Mouse (Mus musculus): Measurements from ENCODE around the gene Strip1.

The Strip1 gene

DNA sequence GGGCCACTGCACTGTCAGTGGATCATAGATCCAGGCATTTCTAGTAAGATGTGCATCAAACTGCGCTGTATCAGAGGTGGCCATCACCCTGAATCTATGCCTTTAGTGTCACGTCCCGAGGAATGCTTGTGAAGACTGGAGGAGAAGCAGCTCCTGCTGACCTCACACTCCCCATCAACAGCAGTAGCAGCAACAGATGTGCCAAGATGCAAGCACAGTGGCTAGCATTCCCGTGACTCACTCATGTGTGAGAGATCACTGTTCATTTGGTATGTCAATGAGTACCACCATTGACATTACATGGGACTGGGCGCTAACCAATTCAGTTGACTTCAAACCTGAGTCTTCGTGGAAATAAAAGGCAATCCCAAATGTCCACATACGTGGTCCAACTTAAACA is 3.9 kb downstream of the Strip1 start:
- DNase-seq (ENCODE audit: low read depth) = no peak

GRCm38 (mm10) chr3:107626751-107627150 is 4.7 kb downstream of the Strip1 start:
- DNase-seq (ENCODE audit: low read depth) = no peak

- no peak for DNase-seq (ENCODE audit: low read depth)
These were observed 6.0 kb downstream of the Strip1 start for GRCm38 (mm10) chr3:107625536-107625935.

DNA sequence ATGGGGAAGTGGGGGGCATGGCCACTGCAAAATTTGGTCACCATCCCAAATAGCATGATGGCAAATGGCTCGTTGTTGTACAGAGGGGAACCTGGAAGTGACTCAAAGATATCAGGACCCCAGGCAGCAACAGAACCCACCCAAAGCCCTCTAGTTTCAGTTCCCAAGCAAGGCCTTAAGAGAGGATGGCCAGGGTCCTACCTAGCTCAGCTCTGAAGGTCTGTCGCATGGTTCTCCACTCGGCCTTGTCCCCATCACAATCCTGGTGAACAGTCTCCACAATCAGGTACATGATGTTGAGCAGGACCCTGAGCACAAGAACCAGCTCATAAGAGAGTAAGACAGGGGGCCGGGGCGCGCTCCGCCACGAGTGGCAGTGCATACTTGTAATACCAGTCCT is 7.1 kb downstream of the Strip1 start:
- DNase-seq (ENCODE audit: low read depth) = no peak

GRCm38 (mm10) chr3:107622537-107622936 is 9.0 kb downstream of the Strip1 start:
- no peak for DNase-seq (ENCODE audit: low read depth)

GRCm38 (mm10) chr3:107621286-107622075 is 10.0 kb downstream of the Strip1 start:
- DNase-seq (ENCODE audit: low read depth) = no peak

DNA sequence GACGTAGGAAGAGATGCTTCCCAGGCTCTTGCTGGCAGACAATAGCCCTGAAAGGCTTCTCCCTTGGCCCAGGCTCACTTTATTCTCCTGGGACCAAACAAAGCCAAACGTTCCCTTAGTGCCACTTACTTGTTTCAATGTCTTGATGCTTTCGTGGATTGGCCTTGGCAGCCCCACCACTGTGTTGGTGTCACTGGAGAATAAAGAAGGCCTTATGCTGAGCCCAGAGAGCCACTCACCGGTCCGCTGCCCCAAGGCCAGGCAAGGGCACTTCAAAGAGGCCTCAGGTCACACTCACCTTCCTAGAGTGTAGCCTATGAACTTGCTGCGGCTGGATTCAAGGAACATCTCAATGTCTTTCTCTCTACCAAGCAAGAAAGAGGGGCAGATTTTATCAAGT is 11.6 kb downstream of the Strip1 start:
- no peak for DNase-seq (ENCODE audit: low read depth)

- DNase-seq (ENCODE audit: low read depth) = no peak
These were observed 13.7 kb downstream of the Strip1 start for GRCm38 (mm10) chr3:107617800-107618199.

DNA sequence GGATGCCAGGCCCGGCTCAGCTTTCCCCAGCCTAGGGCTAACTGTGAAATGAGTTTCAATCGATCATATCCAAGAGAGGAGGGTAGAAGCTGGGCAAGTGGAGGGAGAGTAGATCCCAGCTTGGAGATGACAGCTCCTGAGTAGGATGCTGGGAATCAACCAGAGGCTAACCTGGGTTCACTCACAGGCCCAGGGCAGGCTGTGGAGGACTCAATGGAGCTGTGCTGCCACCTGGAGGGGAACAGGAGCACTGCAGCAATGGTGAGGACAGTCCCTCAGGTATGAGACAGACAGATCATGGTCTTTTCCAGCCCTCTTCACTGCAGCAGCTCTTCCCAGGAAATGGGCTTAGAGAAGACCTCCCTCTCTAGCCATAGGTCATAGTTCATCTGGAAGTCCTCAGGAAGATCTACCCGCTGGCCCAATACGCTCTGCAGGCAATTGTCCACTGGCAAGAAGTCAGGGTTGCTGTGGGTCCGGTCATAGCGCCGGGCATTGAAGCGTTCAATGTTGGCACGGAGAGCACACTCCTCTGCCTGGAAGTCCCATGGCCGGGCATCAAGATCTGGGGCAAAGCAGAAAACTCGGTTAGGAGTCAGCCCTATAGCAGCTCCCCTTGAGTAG is 18.5 kb downstream of the Strip1 start:
- DNase-seq (ENCODE audit: low read depth) = peak; percentile 74

- DNase-seq (ENCODE audit: low read depth) = no peak
These were observed 20.1 kb downstream of the Strip1 start for GRCm38 (mm10) chr3:107611394-107611793.

DNA sequence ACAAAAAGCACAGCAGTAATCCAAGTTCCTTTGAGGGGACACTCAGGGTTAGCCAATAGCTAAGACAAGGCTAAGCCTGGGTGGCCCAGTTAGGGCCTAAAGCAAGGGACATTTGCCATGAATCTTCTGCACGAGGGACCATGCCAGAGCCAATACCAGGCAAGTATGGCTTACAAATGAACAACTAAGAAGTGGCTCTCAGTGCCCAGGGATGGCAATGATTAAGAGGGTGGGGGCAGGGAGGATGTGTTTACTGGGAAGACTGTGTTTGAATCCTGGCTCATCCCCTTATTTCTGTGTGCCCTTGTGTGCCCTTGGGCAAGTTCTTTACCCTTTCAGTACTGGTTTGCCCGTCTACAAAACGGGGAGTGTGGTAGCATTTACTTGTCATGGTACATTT is 22.1 kb downstream of the Strip1 start:
- no peak for DNase-seq (ENCODE audit: low read depth)

DNA sequence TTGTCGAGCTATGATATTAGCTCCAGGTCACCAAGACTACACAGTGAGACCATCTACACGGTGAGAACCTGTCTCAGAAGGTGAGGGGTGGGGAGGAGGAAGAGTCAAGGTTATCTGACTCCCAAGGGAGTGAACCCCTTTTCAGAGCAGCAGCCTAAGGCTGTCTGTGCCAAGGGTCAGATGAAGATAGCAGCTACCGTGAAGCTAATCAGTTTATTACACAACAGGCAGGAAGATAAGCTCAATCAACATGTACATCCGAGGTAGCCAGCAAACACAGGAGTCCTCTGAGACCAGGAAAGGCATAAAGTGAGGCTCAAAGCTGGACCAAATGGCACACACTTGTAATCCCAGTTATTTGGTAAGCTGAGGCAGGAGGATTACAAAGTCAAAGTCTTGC is 22.7 kb downstream of the Strip1 start:
- DNase-seq (ENCODE audit: low read depth) = no peak

- no peak for DNase-seq (ENCODE audit: low read depth)
These were observed 24.3 kb downstream of the Strip1 start for GRCm38 (mm10) chr3:107607221-107607620.

DNA sequence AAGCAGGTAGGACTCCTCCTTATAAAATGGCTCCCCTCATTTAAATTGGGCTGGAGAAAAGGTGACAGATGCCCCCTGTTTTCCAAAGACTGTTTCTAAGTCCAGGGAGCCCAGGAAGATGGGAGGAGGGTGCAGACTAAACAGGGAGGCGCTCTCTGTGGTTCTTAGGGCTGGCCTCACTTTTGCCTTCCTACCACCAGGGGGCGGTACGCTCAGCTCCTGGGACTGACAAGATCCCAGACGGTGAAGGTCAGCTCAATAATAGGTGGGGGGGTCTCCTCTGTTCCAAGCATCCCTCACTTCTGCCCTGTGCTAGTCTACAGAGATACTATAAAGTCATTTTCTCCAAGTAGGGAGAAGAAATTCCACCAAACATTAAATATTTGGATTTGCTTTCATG is 26.2 kb downstream of the Strip1 start:
- DNase-seq (ENCODE audit: low read depth) = peak; percentile 78

DNA sequence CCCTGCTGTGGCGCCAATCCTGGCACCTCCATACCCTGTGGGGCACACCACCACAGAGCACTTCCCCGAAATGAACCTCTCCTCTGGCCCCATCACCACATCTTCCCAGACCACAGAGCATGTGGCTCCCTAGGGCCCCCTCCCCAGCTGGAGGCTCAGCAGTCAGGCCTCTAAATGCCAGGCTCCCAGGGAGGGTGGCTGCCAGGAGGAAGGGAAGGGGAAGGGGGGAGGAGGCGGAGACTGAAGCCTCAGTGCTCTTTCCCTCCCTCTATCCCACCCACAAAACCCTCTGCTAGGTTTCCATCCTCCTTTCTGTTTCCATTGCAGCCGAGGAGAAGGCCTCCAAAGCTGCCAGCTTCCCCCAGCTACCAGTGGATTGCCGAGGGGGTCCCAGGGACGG is 31.4 kb downstream of the Strip1 start:
- DNase-seq (ENCODE audit: low read depth) = no peak

GRCm38 (mm10) chr3:107597586-107598389 is 33.7 kb downstream of the Strip1 start:
- no peak for DNase-seq (ENCODE audit: low read depth)

GRCm38 (mm10) chr3:107597134-107597533 is 34.4 kb downstream of the Strip1 start:
- DNase-seq (ENCODE audit: low read depth) = no peak

DNA sequence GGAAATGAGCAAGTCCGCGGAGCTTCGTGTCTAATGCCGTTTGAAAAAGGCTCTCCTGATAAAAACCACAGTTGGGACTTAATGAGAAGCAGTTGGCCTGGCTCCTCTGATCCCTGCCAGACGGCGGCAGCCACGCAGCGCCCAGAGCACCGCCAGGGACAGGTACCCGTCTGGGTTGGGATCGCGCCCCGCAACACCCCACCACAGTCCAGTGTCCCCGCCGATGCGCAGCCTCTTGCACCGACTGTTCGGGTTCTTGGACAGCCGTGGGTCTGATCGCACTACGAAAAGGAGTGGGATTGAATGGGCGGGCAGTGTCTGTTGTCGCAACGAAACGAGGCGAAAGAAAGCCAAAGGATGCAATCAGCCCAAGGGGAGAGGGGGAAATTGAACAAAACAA is 34.9 kb downstream of the Strip1 start:
- DNase-seq (ENCODE audit: low read depth) = no peak

DNA sequence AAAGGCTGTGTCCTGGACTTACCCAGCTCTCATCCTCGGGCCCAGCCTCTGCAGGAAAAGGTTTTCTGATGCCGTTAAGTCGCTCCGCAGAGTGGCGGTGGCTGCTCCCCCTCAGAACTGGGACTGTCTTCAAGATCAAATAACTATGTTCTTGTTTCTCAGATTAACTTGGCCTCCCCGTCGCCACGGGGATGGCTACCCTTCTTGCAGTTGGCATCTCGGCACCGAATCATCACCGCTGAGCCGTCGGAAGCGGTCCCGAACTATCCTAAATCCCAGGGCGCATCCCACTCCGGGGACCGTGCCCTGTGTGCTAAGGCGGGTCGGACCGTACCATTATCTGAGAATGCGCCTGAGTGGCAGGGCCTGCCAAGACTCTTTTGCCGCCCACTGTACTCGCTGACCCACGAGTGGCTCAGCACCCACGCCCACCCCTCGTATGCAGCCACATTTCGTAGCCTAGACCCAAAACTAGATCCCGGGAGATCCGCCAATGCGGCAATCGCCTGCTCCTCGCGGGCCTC is 35.5 kb downstream of the Strip1 start:
- no peak for DNase-seq (ENCODE audit: low read depth)

GRCm38 (mm10) chr3:107595264-107595937 is 36.1 kb downstream of the Strip1 start:
- DNase-seq (ENCODE audit: low read depth) = no peak

GRCm38 (mm10) chr3:107594662-107595263 is 36.7 kb downstream of the Strip1 start, which contains the start of gene Alx3:
Gene Alx3 (plus strand): TSS chr3:107595031.
- no peak for DNase-seq (ENCODE audit: low read depth)

DNA sequence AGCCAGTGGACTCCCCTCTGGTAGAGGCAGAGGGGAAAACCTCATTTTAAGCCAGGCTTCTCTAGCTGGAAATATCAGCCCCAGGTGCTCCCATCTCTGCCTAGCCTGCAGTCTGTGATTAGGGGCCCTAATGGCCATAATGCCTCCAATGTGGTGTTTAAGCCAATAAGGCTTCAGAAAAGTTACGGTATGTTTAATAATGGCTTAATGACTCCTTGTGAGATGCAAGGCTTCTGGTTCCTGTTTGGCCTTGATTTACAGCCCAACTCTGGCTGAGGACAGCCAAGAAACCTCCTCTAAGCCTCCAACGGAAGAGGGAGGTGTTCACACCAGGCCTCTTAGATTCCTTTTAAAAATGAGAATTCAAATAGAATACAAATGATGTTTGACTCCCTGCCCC is 37.9 kb downstream of the Strip1 start:
- no peak for DNase-seq (ENCODE audit: low read depth)
